Mouse (Mus musculus) olfactory bulb, adult 2 months (tissue): ENCODE data around the gene Cpn1. TPM values are rescaled to one million over a fixed set of nuclear protein-coding genes. Genes with fewer than 3 reads are reported as not detected.

ENCODE experiments used
- H3K27ac ChIP-seq: fragments of 200-500 bp; 2 replicates; pipeline ENCODE4 v1.5.1; 2012; ENCODE audit warnings: low read depth, low read length; ENCODE audit not compliant: insufficient read depth
- H3K4me1 ChIP-seq: fragments of 200-500 bp; 2 replicates; pipeline ENCODE4 v1.6.1; 2012; ENCODE audit warnings: low read length; ENCODE audit not compliant: control insufficient read depth, insufficient read depth
- H3K4me3 ChIP-seq: fragments of 200-500 bp; 2 replicates; pipeline ENCODE4 v1.5.1; 2012; ENCODE audit warnings: mild to moderate bottlenecking, low read depth, low read length, moderate library complexity; ENCODE audit not compliant: insufficient read depth
- CTCF ChIP-seq: fragments of 200-500 bp; IDR thresholded peaks from 2 replicates; pipeline ENCODE4 v1.5.1; 2012; ENCODE audit warnings: low read depth, mild to moderate bottlenecking, low read length, moderate library complexity; ENCODE audit not compliant: insufficient read depth
- POLR2A ChIP-seq: fragments of 200-500 bp; IDR thresholded peaks from 2 replicates; pipeline ENCODE4 v1.6.1; 2012; ENCODE audit warnings: mild to moderate bottlenecking, low read depth, low read length, moderate library complexity; ENCODE audit not compliant: insufficient read depth
- WGBS: fragments of 180-500 bp; shearing (Covaris S2); methylation state at CpG from one replicate; pipeline ENCODE4 v1.1.7; 2018; 5-methylcytosine and 5-hydroxymethylcytosine counted together
- polyA plus RNA-seq: library from polyadenylated mRNA; stranded (reverse); fragments of >200 nt; gene quantifications from 2 replicates; pipeline ENCODE4 v1.2.4, GENCODE M21; 2012; ENCODE audit warnings: low replicate concordance; ENCODE audit not compliant: missing spikeins, insufficient read depth, insufficient read length

The Cpn1 gene
- polyA plus RNA-seq, 1 experiment, result not detected

DNA sequence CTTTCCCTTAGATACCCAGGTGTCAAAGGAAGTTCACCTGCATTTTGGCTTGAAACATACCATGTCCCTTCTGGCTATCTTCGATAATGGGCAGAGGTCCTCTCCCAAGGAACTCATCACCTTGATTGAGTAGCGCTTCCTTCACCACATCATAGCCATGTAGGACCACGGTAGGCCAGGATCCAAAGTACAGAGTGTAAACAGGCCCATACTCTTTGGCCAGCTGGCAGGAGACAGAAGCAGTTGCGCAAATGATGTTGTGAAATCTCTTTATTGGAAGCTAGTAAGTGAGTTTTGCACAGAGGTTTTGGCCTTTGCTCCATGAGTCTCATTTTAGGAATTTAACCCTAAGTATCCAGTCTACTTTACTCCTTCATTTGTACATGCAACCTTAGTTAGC, 35.1 kb upstream of the Cpn1 start:
- TF ChIP-seq POLR2A (no peak), CTCF (no peak)

DNA sequence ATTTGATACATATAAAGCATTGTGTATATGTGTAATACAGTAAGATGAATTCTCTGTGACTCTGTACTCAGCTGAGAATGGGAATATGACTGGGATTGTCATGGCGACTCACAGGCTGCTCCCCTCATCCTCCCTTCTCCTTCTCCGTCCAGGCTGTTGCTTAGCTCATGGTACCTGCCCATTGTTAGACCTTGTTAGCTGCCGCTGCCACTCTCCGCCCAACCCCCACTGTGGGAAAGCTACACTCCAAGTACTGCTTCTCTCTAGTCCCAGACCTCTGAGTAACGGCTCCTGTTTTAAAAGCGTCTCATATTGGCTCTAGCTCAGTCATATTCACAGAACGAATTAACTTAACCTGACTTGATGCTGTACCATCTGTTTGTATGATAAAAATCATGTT, 33.4 kb upstream of the Cpn1 start:
- Histone ChIP-seq H3K27ac (no peak overlapping the region), H3K4me3 (no peak overlapping the region), H3K4me1 (no peaks in the 10 kb centered on the region)
- 61% methylated on average over 7 of the region's 7 CpGs for WGBS
- TF ChIP-seq CTCF (no peak), POLR2A (no peak)

More for the DNA sequence above, 35.1 kb upstream of the Cpn1 start:
- no peak overlapping the region for H3K4me3 ChIP-seq
- no peak overlapping the region for H3K27ac ChIP-seq
- no peaks in the 10 kb centered on the region for H3K4me1 ChIP-seq
- 94% methylated on average over 4 of the region's 4 CpGs for WGBS

DNA sequence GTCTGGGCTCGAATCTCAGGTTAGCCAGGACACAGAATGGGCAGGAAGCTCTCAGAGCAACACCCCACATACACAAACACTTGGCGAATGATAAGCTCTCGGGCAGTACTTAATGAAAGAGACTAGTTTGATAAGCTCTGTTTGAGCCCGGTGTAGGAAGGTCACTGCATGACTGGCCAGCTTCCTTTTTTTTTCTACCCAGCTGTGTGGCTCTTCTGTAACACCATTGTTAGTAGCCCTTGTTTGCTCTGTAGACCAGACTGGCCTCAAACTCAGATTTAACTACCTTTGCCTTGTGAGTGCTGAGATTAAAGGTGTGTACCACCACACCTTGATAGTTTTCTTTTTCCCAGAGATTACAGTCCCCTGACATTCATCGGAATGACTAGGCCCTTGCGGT, 27.5 kb upstream of the Cpn1 start:
- Histone ChIP-seq H3K27ac (no peak overlapping the region), H3K4me3 (no peak overlapping the region), H3K4me1 (no peaks in the 10 kb centered on the region)
- TF ChIP-seq POLR2A, result no peak
- no peak for TF ChIP-seq CTCF
- 89% methylated on average over 6 of the region's 6 CpGs for WGBS

GRCm38 (mm10) chr19:44008784-44009183, 22.4 kb upstream of the Cpn1 start:
- no peak for TF ChIP-seq CTCF
- WGBS, result 47% methylated on average over 15 of the region's 15 CpGs
- H3K4me1 ChIP-seq, result no peaks in the 10 kb centered on the region
- H3K27ac ChIP-seq, result no peak overlapping the region
- no peak overlapping the region for H3K4me3 ChIP-seq

DNA sequence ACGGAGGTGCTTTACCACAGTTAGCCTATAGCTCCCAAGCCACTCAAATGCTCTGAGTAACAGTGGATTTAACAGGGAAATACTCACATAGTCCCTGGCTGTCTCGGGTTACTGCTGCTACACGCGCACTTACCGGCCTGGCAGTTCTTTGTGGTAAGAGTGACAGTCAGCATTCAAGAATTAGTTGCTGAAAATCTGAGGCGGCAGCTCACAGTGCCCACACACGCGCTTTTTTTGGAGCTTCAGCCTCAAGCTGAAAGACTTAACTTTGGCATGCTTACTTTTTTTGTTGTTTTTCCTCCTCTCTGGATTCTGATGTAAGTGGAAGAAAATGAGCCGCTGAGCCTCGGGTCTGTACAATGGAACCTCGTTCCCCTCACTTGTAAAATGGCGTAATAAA, 20.8 kb upstream of the Cpn1 start:
- H3K4me1 ChIP-seq, result no peaks in the 10 kb centered on the region

GRCm38 (mm10) chr19:44005025-44005424, 18.7 kb upstream of the Cpn1 start:
- Histone ChIP-seq H3K4me1 (no peaks in the 10 kb centered on the region), H3K27ac (no peak overlapping the region), H3K4me3 (no peak overlapping the region)
- no peak for TF ChIP-seq POLR2A
- no peak for TF ChIP-seq CTCF
- WGBS, result 76% methylated on average over 4 of the region's 4 CpGs

More for the DNA sequence above, 20.8 kb upstream of the Cpn1 start:
- Histone ChIP-seq H3K27ac (no peak overlapping the region), H3K4me3 (no peak overlapping the region)
- 37% methylated on average over 12 of the region's 12 CpGs for WGBS
- TF ChIP-seq POLR2A (no peak), CTCF (no peak)

GRCm38 (mm10) chr19:44004261-44004660, 17.9 kb upstream of the Cpn1 start:
- WGBS, result 89% methylated on average over 2 of the region's 2 CpGs
- Histone ChIP-seq H3K27ac (no peak overlapping the region), H3K4me1 (no peaks in the 10 kb centered on the region), H3K4me3 (no peak overlapping the region)
- TF ChIP-seq POLR2A, result no peak
- TF ChIP-seq CTCF, result no peak

DNA sequence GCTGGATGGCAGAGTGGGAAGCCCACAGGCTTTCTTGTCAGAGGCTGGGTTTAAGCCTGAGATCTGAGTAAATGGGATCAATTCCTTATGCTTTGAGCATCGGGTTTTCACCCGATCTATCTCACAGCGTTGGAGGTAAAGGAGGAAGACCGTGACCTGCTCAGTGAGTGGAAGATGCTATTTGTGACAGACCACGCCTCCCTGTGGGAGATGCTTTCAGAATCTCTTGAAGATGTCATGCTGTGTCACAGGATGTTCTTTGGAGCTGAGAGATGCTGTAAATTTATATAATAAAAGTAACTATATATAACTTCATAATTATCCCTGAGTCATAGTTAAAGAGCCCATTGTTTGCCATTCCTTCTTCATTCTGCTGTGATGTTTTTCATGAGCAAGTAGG, 14.4 kb upstream of the Cpn1 start:
- TF ChIP-seq POLR2A (no peak), CTCF (no peak)
- Histone ChIP-seq H3K27ac (no peak overlapping the region), H3K4me1 (no peaks in the 10 kb centered on the region), H3K4me3 (no peak overlapping the region)
- WGBS, result 56% methylated on average over 5 of the region's 5 CpGs

DNA sequence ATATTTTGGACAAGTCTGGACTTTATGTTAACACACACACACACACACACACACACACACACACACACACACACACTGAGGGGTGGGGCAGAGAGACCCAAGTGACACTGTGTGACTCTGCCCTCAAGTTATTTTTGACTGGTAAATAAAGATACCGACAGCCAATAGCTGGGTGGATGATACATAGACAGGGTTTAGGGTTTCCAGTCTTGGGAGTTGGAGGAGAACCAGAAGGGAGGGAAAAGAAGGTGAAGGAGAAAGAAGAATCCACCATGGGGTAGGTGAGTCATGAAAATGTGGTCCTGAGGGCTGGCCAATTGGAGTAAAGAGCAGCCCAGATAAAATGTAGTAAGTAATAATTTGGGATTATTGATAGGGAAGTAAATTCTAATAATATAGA, 13.7 kb upstream of the Cpn1 start:
- H3K27ac ChIP-seq, result no peak overlapping the region
- no peak for TF ChIP-seq POLR2A
- TF ChIP-seq CTCF, result no peak
- WGBS, result 79% methylated on average over 1 of the region's 1 CpGs
- H3K4me1 ChIP-seq, result no peaks in the 10 kb centered on the region
- H3K4me3 ChIP-seq, result no peak overlapping the region

- Histone ChIP-seq H3K4me1 (peaks cover 2% of the 10 kb centered on the region; the same call in 1 of the 2 replicates), H3K4me3 (no peak overlapping the region), H3K27ac (no peak overlapping the region)
- WGBS, result 89% methylated on average over 11 of the region's 11 CpGs
- no peak for TF ChIP-seq POLR2A
- TF ChIP-seq CTCF, result no peak
Observed at GRCm38 (mm10) chr19:43998802-43999527, 12.6 kb upstream of the Cpn1 start.
